Mouse (Mus musculus): Measurements from ENCODE around the gene Arsb. TPM values are rescaled to one million over a fixed set of nuclear protein-coding genes. Genes with fewer than 3 reads are reported as not detected.

The Arsb gene
- total and polyA plus RNA-seq, 3 experiments, result 4.6 to 9.6 (median 5.7) TPM

- Histone ChIP-seq H3K4me3 (no peak overlapping the region), H3K9ac (ENCODE audit: low read depth, low read length) (no peak overlapping the region), H3K36me3 (ENCODE audit: control insufficient read depth, insufficient read depth, low read length) (no peaks in the 10 kb centered on the region), H3K27ac (no peak overlapping the region), H3K79me2 (replicated peaks; ENCODE audit: control insufficient read depth, insufficient read depth, low read length) (no peaks in the 10 kb centered on the region), H3K4me1 (ENCODE audit: control insufficient read depth, insufficient read depth, low read length) (no peaks in the 10 kb centered on the region), H3K27me3 (ENCODE audit: control insufficient read depth, insufficient read depth, low read length) (no peaks in the 10 kb centered on the region)
- DNase-seq, result no peak
- 69% methylated on average over 2 of the region's 2 CpGs for WGBS
- intact Hi-C loops (cut with DNase I), result no loop called here
- TF ChIP-seq EP300 (IDR thresholded peaks at IDR 0.05; ENCODE audit: insufficient read depth, low read depth, low read length), result no peak
These were observed 106.5 kb downstream of the Arsb start for GRCm38 (mm10) chr13:93877924-93878323.

DNA sequence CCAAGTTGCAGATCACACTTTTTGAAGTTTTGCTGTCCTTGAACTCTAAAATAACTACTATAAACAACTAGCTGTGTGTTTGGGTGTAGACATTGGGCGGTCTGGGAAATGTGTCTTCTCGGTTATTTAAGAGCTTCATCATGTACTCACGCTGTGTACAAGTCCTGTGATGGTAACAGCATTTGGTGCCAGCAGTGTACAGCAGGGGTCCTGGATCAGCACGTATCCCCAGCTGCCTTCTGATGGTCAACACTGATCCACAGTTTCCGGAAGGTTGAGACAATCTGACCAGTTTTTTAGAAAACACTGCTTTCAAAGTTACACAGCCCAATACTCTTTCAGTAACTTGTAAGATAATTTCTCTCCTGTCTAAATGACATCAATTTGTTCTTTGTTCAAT is 108.0 kb downstream of the Arsb start:
- no peaks in the 10 kb centered on the region for H3K36me3 ChIP-seq (ENCODE audit: control insufficient read depth, insufficient read depth, low read length)

DNA sequence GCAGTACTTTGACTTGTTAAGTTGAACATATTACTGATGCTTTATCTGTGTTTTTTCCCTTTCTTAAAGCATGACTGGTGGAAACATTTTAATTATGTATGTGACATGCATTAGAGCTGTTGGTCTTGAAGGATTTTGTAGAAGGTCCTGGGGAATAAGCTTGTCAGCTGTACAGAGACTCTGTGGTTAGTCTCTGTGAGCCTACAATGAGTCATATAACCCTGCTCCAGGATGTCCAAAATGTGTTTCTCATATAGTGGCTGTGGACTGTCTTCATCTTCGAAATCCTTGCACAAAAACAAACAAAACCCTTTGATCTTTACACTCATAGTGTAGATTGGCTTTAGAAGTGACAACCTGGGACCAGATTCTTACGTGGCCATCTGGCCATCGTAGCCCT is 110.7 kb downstream of the Arsb start:
- no peak for TF ChIP-seq POLR2A (IDR thresholded peaks at IDR 0.05; ENCODE audit: insufficient read depth, low read depth, low read length)
- TF ChIP-seq EP300 (IDR thresholded peaks at IDR 0.05; ENCODE audit: insufficient read depth, low read depth, low read length), result no peak
- TF ChIP-seq CTCF (IDR thresholded peaks at IDR 0.05), result no peak
- 82% methylated on average over 3 of the region's 3 CpGs for WGBS
- no peak overlapping the region for H3K4me3 ChIP-seq
- H3K9ac ChIP-seq (ENCODE audit: low read depth, low read length), result no peak overlapping the region
- no peak overlapping the region for H3K27ac ChIP-seq
- DNase-seq, result no peak
- no peaks in the 10 kb centered on the region for H3K79me2 ChIP-seq (replicated peaks; ENCODE audit: control insufficient read depth, insufficient read depth, low read length)
- peaks cover 2% of the 10 kb centered on the region; the same call in 1 of the 2 replicates for H3K4me1 ChIP-seq (ENCODE audit: control insufficient read depth, insufficient read depth, low read length)
- no peaks in the 10 kb centered on the region for H3K36me3 ChIP-seq (ENCODE audit: control insufficient read depth, insufficient read depth, low read length)
- intact Hi-C loops (cut with DNase I), result no loop called here
- no peaks in the 10 kb centered on the region for H3K27me3 ChIP-seq (ENCODE audit: control insufficient read depth, insufficient read depth, low read length)

More for the DNA sequence above, 108.0 kb downstream of the Arsb start:
- Histone ChIP-seq H3K79me2 (replicated peaks; ENCODE audit: control insufficient read depth, insufficient read depth, low read length) (no peaks in the 10 kb centered on the region), H3K9ac (ENCODE audit: low read depth, low read length) (no peak overlapping the region), H3K27ac (no peak overlapping the region), H3K27me3 (ENCODE audit: control insufficient read depth, insufficient read depth, low read length) (no peaks in the 10 kb centered on the region), H3K4me3 (no peak overlapping the region), H3K4me1 (ENCODE audit: control insufficient read depth, insufficient read depth, low read length) (no peaks in the 10 kb centered on the region)
- intact Hi-C loops (cut with DNase I), result no loop called here
- WGBS, result 97% methylated on average over 5 of the region's 5 CpGs
- DNase-seq, result no peak
- TF ChIP-seq CTCF (IDR thresholded peaks at IDR 0.05), result no peak
- no peak for TF ChIP-seq POLR2A (IDR thresholded peaks at IDR 0.05; ENCODE audit: insufficient read depth, low read depth, low read length)

DNA sequence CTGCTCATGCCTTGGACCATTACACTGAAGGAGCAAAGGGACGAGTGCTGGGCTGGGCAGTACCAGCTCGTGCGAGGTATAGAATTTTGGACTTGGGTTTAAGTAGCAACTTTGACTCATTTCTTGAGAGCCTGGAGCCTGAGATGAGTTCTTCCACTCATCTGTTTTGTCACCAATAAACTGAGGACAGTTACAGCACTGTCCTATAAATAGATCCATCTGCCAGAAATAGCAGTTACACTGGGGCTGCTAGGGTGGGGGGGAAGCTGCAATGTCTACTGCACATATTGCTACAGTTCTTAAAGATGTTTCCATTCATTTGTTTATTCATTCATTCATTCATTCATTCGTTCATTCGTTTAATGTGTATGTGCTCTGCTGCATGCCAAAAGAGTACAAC is 115.6 kb downstream of the Arsb start:
- TF ChIP-seq CTCF (IDR thresholded peaks at IDR 0.05) (no peak), POLR2A (IDR thresholded peaks at IDR 0.05; ENCODE audit: insufficient read depth, low read depth, low read length) (no peak), EP300 (IDR thresholded peaks at IDR 0.05; ENCODE audit: insufficient read depth, low read depth, low read length) (no peak)
- Histone ChIP-seq H3K79me2 (replicated peaks; ENCODE audit: control insufficient read depth, insufficient read depth, low read length) (no peaks in the 10 kb centered on the region), H3K4me1 (ENCODE audit: control insufficient read depth, insufficient read depth, low read length) (peaks cover 4% of the 10 kb centered on the region; the same call in 1 of the 2 replicates), H3K4me3 (no peak overlapping the region), H3K36me3 (ENCODE audit: control insufficient read depth, insufficient read depth, low read length) (no peaks in the 10 kb centered on the region), H3K27me3 (ENCODE audit: control insufficient read depth, insufficient read depth, low read length) (no peaks in the 10 kb centered on the region), H3K9ac (ENCODE audit: low read depth, low read length) (no peak overlapping the region), H3K27ac (no peak overlapping the region)
- WGBS, result 75% methylated on average over 5 of the region's 5 CpGs
- no peak for DNase-seq
- intact Hi-C loops (cut with DNase I), result no loop called here

GRCm38 (mm10) chr13:93888196-93888595 is 116.8 kb downstream of the Arsb start:
- no peaks in the 10 kb centered on the region for H3K79me2 ChIP-seq (replicated peaks; ENCODE audit: control insufficient read depth, insufficient read depth, low read length)
- H3K4me3 ChIP-seq, result no peak overlapping the region
- H3K4me1 ChIP-seq (ENCODE audit: control insufficient read depth, insufficient read depth, low read length), result peaks cover 4% of the 10 kb centered on the region; the same call in 1 of the 2 replicates
- H3K36me3 ChIP-seq (ENCODE audit: control insufficient read depth, insufficient read depth, low read length), result no peaks in the 10 kb centered on the region
- intact Hi-C loops (cut with DNase I), result no loop called here
- no peak overlapping the region for H3K27ac ChIP-seq
- H3K9ac ChIP-seq (ENCODE audit: low read depth, low read length), result no peak overlapping the region
- TF ChIP-seq EP300 (IDR thresholded peaks at IDR 0.05; ENCODE audit: insufficient read depth, low read depth, low read length) (no peak), CTCF (IDR thresholded peaks at IDR 0.05) (no peak), POLR2A (IDR thresholded peaks at IDR 0.05; ENCODE audit: insufficient read depth, low read depth, low read length) (no peak)
- WGBS, result 92% methylated on average over 2 of the region's 2 CpGs
- DNase-seq, result no peak
- H3K27me3 ChIP-seq (ENCODE audit: control insufficient read depth, insufficient read depth, low read length), result no peaks in the 10 kb centered on the region

GRCm38 (mm10) chr13:93888916-93889315 is 117.5 kb downstream of the Arsb start:
- 86% methylated on average over 3 of the region's 3 CpGs for WGBS
- Histone ChIP-seq H3K79me2 (replicated peaks; ENCODE audit: control insufficient read depth, insufficient read depth, low read length) (no peaks in the 10 kb centered on the region), H3K27ac (no peak overlapping the region), H3K36me3 (ENCODE audit: control insufficient read depth, insufficient read depth, low read length) (no peaks in the 10 kb centered on the region), H3K4me3 (no peak overlapping the region), H3K9ac (ENCODE audit: low read depth, low read length) (no peak overlapping the region), H3K4me1 (ENCODE audit: control insufficient read depth, insufficient read depth, low read length) (peaks cover 4% of the 10 kb centered on the region; the same call in 1 of the 2 replicates), H3K27me3 (ENCODE audit: control insufficient read depth, insufficient read depth, low read length) (no peaks in the 10 kb centered on the region)
- TF ChIP-seq POLR2A (IDR thresholded peaks at IDR 0.05; ENCODE audit: insufficient read depth, low read depth, low read length), result no peak
- TF ChIP-seq CTCF (IDR thresholded peaks at IDR 0.05), result no peak
- TF ChIP-seq EP300 (IDR thresholded peaks at IDR 0.05; ENCODE audit: insufficient read depth, low read depth, low read length), result no peak
- intact Hi-C loops (cut with DNase I), result no loop called here
- no peak for DNase-seq

All from heart, adult 2 months (tissue).